Comparison of ENCODE assay signal across 8 mouse cellular contexts in the genomic region with DNA sequence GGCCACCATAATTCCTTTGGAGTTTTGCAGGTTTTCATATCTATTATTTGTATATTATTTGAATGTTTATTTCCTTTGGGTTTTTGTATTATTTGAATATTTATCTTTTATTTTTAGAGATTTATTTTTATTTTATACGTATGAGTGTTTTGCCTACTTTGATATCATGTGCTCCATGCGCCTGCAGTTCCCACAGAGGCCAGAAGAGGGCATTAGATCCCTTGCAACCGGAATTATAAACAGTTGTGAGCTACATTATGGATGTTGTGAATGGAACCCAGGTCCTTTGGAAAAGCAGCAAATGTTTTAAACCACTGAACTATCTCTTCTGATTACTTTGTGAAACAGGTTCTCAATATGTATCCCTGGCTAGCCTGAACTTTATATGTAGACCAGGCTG. TPM values are rescaled to one million over a fixed set of nuclear protein-coding genes. Genes with fewer than 3 reads are reported as not detected.
DNase-seq lines count a peak whose midpoint lies in the region; ATAC-seq and TF ChIP-seq lines count a peak whose summit lies in the region.

No protein-coding gene starts in this region.

- no peak overlapping the region for H3K4me3 ChIP-seq in left cerebral cortex, adult 2 months

- H3K27ac ChIP-seq in left cerebral cortex, adult 2 months = no peak overlapping the region

- ATAC-seq in activated CD4-positive, CD25-positive, alpha-beta regulatory T cell, adult 4 months = no peak

- peak; percentile 60 for TF ChIP-seq CTCF in left cerebral cortex, adult 2 months (IDR thresholded peaks at IDR 0.05)

- peak; percentile 35 to 47 for DNase-seq in adrenal gland, adult 18-20 months (ENCODE audit: low spot score in 2 of 2)
- no peak for DNase-seq in adrenal gland, postnatal 4 days (ENCODE audit: low spot score in 2 of 2)
- DNase-seq in left cerebral cortex, adult 2 months (ENCODE audit: extremely low spot score in 1 of 2, low spot score in 2 of 2) = no peak
- no peak for DNase-seq in left cerebral cortex, adult 9 months (ENCODE audit: low spot score in 2 of 2)
- peak; percentile 33 to 36 for DNase-seq in adrenal gland, postnatal 36 days
- peak; percentile 35 to 67 for DNase-seq in spleen, adult 18-20 months
- no peak for DNase-seq in frontal cortex, postnatal 36 days (ENCODE audit: low spot score in 2 of 2)

- intact Hi-C loops in left cerebral cortex, adult 2 months (cut with DNase I) = no loop called here

RNA-seq across cellular contexts. Expression of gene Rgs10, which starts 46.2 kb away (rescaled TPM):
- 10 to 100 TPM; 13.8 to 19.8 TPM for total RNA-seq in adrenal gland, adult 18-20 months (2021)
- total RNA-seq in adrenal gland, postnatal 4 days (2021) = 10 to 100 TPM; 11.5 to 12.0 TPM
- 10 to 100 TPM; 46.0 to 47.0 TPM for total RNA-seq in left cerebral cortex, adult 2 months (2021)
- total RNA-seq in adrenal gland, postnatal 36 days (2021) = 10 to 100 TPM; 10.6 to 19.7 TPM
- 100 to 1,000 TPM; 294 to 357 TPM for polyA plus RNA-seq in activated CD4-positive, CD25-positive, alpha-beta regulatory T cell, adult 4 months (2017; shearing (Covaris generic))

Comparison
In these comparisons a context has a peak if more than half of its experiments do, and no peak if none do; other contexts are left out.
1. DNase-seq: peak in adrenal gland, adult 18-20 months (2 of 2), adrenal gland, postnatal 36 days (2 of 2) and spleen, adult 18-20 months (2 of 2); none in adrenal gland, postnatal 4 days (0 of 2), left cerebral cortex, adult 2 months (0 of 2), left cerebral cortex, adult 9 months (0 of 2) and frontal cortex, postnatal 36 days (0 of 2).